Mouse (Mus musculus) limb, embryonic 11.5 days (tissue): Measurements from ENCODE around the gene Slc26a10. TPM values are rescaled to one million over a fixed set of nuclear protein-coding genes. Genes with fewer than 3 reads are reported as not detected.

Experiments
- ATAC-seq: fragments of 200-750 bp; cut with Nextera tagmentation; 2 replicates; pipeline ENCODE4 v1.8.0; 2017; ENCODE audit warnings: low read depth; ENCODE audit not compliant: insufficient number of reproducible peaks, low FRiP score, low TSS enrichment
- DNase-seq: peaks from one replicate; pipeline ENCODE4 v3.0.0-alpha.2; 2015; ENCODE audit warnings: low spot score
- H3K27ac ChIP-seq: fragments of 300-500 bp; sonication (generic); replicated peaks from 2 replicates; pipeline ENCODE4 v1.5.1; 2014; ENCODE audit warnings: low read depth, mild to moderate bottlenecking, low read length
- H3K27me3 ChIP-seq: fragments of 300-500 bp; sonication (generic); 2 replicates; pipeline ENCODE4 v1.6.1; 2014; ENCODE audit warnings: mild to moderate bottlenecking, low read length, mixed read lengths; ENCODE audit not compliant: control insufficient read depth, insufficient read depth
- H3K36me3 ChIP-seq: fragments of 300-500 bp; sonication (generic); 2 replicates; pipeline ENCODE4 v1.6.1; 2014; ENCODE audit warnings: mild to moderate bottlenecking, low read length, moderate library complexity, mixed read lengths; ENCODE audit not compliant: control insufficient read depth, insufficient read depth
- H3K4me1 ChIP-seq: fragments of 300-500 bp; sonication (generic); 2 replicates; pipeline ENCODE4 v1.6.1; 2014; ENCODE audit warnings: low read length, mixed read lengths; ENCODE audit not compliant: control insufficient read depth, insufficient read depth
- H3K4me2 ChIP-seq: fragments of 300-500 bp; sonication (generic); 2 replicates; pipeline ENCODE4 v1.6.1; 2014; ENCODE audit warnings: low read depth, mild to moderate bottlenecking, moderate library complexity; ENCODE audit not compliant: severe bottlenecking
- H3K4me3 ChIP-seq: fragments of 300-500 bp; sonication (generic); 2 replicates; pipeline ENCODE4 v1.5.1; 2014; ENCODE audit warnings: low read depth, low read length
- H3K9ac ChIP-seq: fragments of 300-500 bp; sonication (generic); 2 replicates; pipeline ENCODE4 v1.6.1; 2014; ENCODE audit warnings: mild to moderate bottlenecking, low read length
- H3K9me3 ChIP-seq: fragments of 300-500 bp; sonication (generic); 2 replicates; pipeline ENCODE4 v1.6.1; 2016; ENCODE audit warnings: low read length; ENCODE audit not compliant: control insufficient read depth
- WGBS: fragments of 180-500 bp; shearing (Covaris S2); extraction: QIAGEN DNeasy Blood & Tissue Kit; methylation state at CpG from one replicate; pipeline ENCODE4 v1.1.7; 2014; 5-methylcytosine and 5-hydroxymethylcytosine counted together
- polyA plus RNA-seq: library from polyadenylated mRNA; unstranded; fragments of >200 nt; fragmentation: Nextera tagmentation; extraction: Ambion mirVana; gene quantifications from 2 replicates; pipeline ENCODE4 v1.2.1, GENCODE M21; 2014

Slc26a10 gene
- polyA plus RNA-seq, 1 experiment from 2014 or later: 2.7 TPM

GRCm38 (mm10) chr10:127150471-127150872, 30.0 kb downstream of the Slc26a10 start:
- ATAC-seq: no peak
- no peaks in the 10 kb centered on the region for H3K4me1 ChIP-seq
- DNase-seq: no peak
- no peak overlapping the region for H3K4me2 ChIP-seq
- no peaks in the 10 kb centered on the region for H3K27me3 ChIP-seq
- H3K9ac ChIP-seq: no peak overlapping the region
- no peak overlapping the region for H3K27ac ChIP-seq
- no peak overlapping the region for H3K4me3 ChIP-seq
- H3K9me3 ChIP-seq: no peaks in the 10 kb centered on the region
- 78% methylated on average over 4 of the region's 4 CpGs for WGBS
- H3K36me3 ChIP-seq: no peaks in the 10 kb centered on the region

GRCm38 (mm10) chr10:127147135-127147534, 33.3 kb downstream of the Slc26a10 start:
- H3K27me3 ChIP-seq: no peaks in the 10 kb centered on the region
- no peaks in the 10 kb centered on the region for H3K36me3 ChIP-seq
- H3K9me3 ChIP-seq: no peaks in the 10 kb centered on the region
- no peak overlapping the region for H3K4me3 ChIP-seq
- WGBS: 83% methylated on average over 6 of the region's 6 CpGs
- no peak overlapping the region for H3K27ac ChIP-seq
- no peak overlapping the region for H3K9ac ChIP-seq
- no peaks in the 10 kb centered on the region for H3K4me1 ChIP-seq
- DNase-seq (no peak), ATAC-seq (no peak)
- no peak overlapping the region for H3K4me2 ChIP-seq

GRCm38 (mm10) chr10:127145303-127145702, 35.1 kb downstream of the Slc26a10 start:
- no peak for DNase-seq
- no peak for ATAC-seq
- no peak overlapping the region for H3K27ac ChIP-seq

GRCm38 (mm10) chr10:127144536-127144935, 35.9 kb downstream of the Slc26a10 start:
- Histone ChIP-seq H3K9ac (no peak overlapping the region), H3K27me3 (no peaks in the 10 kb centered on the region), H3K9me3 (no peaks in the 10 kb centered on the region), H3K36me3 (no peaks in the 10 kb centered on the region), H3K4me1 (no peaks in the 10 kb centered on the region), H3K27ac (no peak overlapping the region), H3K4me2 (no peak overlapping the region), H3K4me3 (no peak overlapping the region)
- DNase-seq: no peak
- WGBS: 90% methylated on average over 7 of the region's 7 CpGs
- ATAC-seq: no peak

More at GRCm38 (mm10) chr10:127145303-127145702, 35.1 kb downstream of the Slc26a10 start:
- H3K4me2 ChIP-seq: no peak overlapping the region
- no peak overlapping the region for H3K9ac ChIP-seq
- no peaks in the 10 kb centered on the region for H3K36me3 ChIP-seq
- H3K27me3 ChIP-seq: no peaks in the 10 kb centered on the region
- 92% methylated on average over 5 of the region's 5 CpGs for WGBS
- no peaks in the 10 kb centered on the region for H3K9me3 ChIP-seq
- no peaks in the 10 kb centered on the region for H3K4me1 ChIP-seq
- H3K4me3 ChIP-seq: no peak overlapping the region

- no peak overlapping the region for H3K27ac ChIP-seq
- H3K4me3 ChIP-seq: no peak overlapping the region
- no peaks in the 10 kb centered on the region for H3K36me3 ChIP-seq
- WGBS: 83% methylated on average over 8 of the region's 8 CpGs
- H3K4me2 ChIP-seq: no peak overlapping the region
- no peak overlapping the region for H3K9ac ChIP-seq
- ATAC-seq (no peak), DNase-seq (no peak)
- no peaks in the 10 kb centered on the region for H3K4me1 ChIP-seq
- H3K27me3 ChIP-seq: no peaks in the 10 kb centered on the region
- no peaks in the 10 kb centered on the region for H3K9me3 ChIP-seq
Observed at GRCm38 (mm10) chr10:127143228-127143627, 37.2 kb downstream of the Slc26a10 start.

GRCm38 (mm10) chr10:127141500-127141899, 38.9 kb downstream of the Slc26a10 start:
- no peak overlapping the region for H3K9ac ChIP-seq
- no peaks in the 10 kb centered on the region for H3K4me1 ChIP-seq
- no peaks in the 10 kb centered on the region for H3K9me3 ChIP-seq
- no peaks in the 10 kb centered on the region for H3K27me3 ChIP-seq
- DNase-seq (no peak), ATAC-seq (no peak)
- H3K4me2 ChIP-seq: no peak overlapping the region
- H3K27ac ChIP-seq: no peak overlapping the region
- no peak overlapping the region for H3K4me3 ChIP-seq
- 73% methylated on average over 8 of the region's 8 CpGs for WGBS
- no peaks in the 10 kb centered on the region for H3K36me3 ChIP-seq

- H3K27me3 ChIP-seq: no peaks in the 10 kb centered on the region
- H3K9ac ChIP-seq: no peak overlapping the region
- no peaks in the 10 kb centered on the region for H3K9me3 ChIP-seq
- DNase-seq (no peak), ATAC-seq (no peak)
- 83% methylated on average over 11 of the region's 11 CpGs for WGBS
- H3K4me2 ChIP-seq: no peak overlapping the region
- no peak overlapping the region for H3K27ac ChIP-seq
- no peak overlapping the region for H3K4me3 ChIP-seq
- no peaks in the 10 kb centered on the region for H3K36me3 ChIP-seq
- no peaks in the 10 kb centered on the region for H3K4me1 ChIP-seq
Observed at GRCm38 (mm10) chr10:127140971-127141370, 39.5 kb downstream of the Slc26a10 start.

- no peaks in the 10 kb centered on the region for H3K4me1 ChIP-seq
- H3K9me3 ChIP-seq: no peaks in the 10 kb centered on the region
- no peak overlapping the region for H3K4me2 ChIP-seq
- H3K4me3 ChIP-seq: no peak overlapping the region
- H3K27ac ChIP-seq: no peak overlapping the region
- 91% methylated on average over 18 of the region's 18 CpGs for WGBS
- H3K9ac ChIP-seq: no peak overlapping the region
- H3K27me3 ChIP-seq: no peaks in the 10 kb centered on the region
- no peaks in the 10 kb centered on the region for H3K36me3 ChIP-seq
- DNase-seq (no peak), ATAC-seq (no peak)
Observed at GRCm38 (mm10) chr10:127138328-127139141, 41.9 kb downstream of the Slc26a10 start.

- Histone ChIP-seq H3K4me2 (no peak overlapping the region), H3K9me3 (no peaks in the 10 kb centered on the region), H3K27me3 (no peaks in the 10 kb centered on the region), H3K4me1 (no peaks in the 10 kb centered on the region), H3K4me3 (no peak overlapping the region), H3K36me3 (no peaks in the 10 kb centered on the region), H3K9ac (no peak overlapping the region), H3K27ac (no peak overlapping the region)
- DNase-seq (no peak), ATAC-seq (no peak)
- WGBS: 81% methylated on average over 3 of the region's 3 CpGs
Observed at GRCm38 (mm10) chr10:127137896-127138295, 42.5 kb downstream of the Slc26a10 start.
